Mouse (Mus musculus): ENCODE data around the gene Scg2.

Scg2 gene

GRCm38 (mm10) chr1:79439609-79440308 lies at the start of gene Scg2:
TSS of gene Scg2 (minus strand) at chr1:79440120.
- in situ Hi-C loops (cut with MboI; ENCODE audit: low sequenced_read_pairs) = no loop called here

- in situ Hi-C loops (cut with MboI; ENCODE audit: low sequenced_read_pairs) = no loop called here
Measured at GRCm38 (mm10) chr1:79485546-79485945, 45.6 kb upstream of the Scg2 start.

- in situ Hi-C loops (cut with MboI; ENCODE audit: low sequenced_read_pairs) = no loop called here
Measured at GRCm38 (mm10) chr1:79470856-79471255, 30.9 kb upstream of the Scg2 start.

GRCm38 (mm10) chr1:79469871-79470270 lies 30.0 kb upstream of the Scg2 start:
- in situ Hi-C loops (cut with MboI; ENCODE audit: low sequenced_read_pairs) = no loop called here

GRCm38 (mm10) chr1:79466585-79466984 lies 26.7 kb upstream of the Scg2 start:
- in situ Hi-C loops (cut with MboI; ENCODE audit: low sequenced_read_pairs) = no loop called here

GRCm38 (mm10) chr1:79458558-79458957 lies 18.6 kb upstream of the Scg2 start:
- in situ Hi-C loops (cut with MboI; ENCODE audit: low sequenced_read_pairs) = no loop called here

GRCm38 (mm10) chr1:79454164-79454563 lies 14.2 kb upstream of the Scg2 start:
- in situ Hi-C loops (cut with MboI; ENCODE audit: low sequenced_read_pairs) = no loop called here

GRCm38 (mm10) chr1:79452339-79452738 lies 12.4 kb upstream of the Scg2 start:
- in situ Hi-C loops (cut with MboI; ENCODE audit: low sequenced_read_pairs) = no loop called here

GRCm38 (mm10) chr1:79450343-79451021 lies 10.6 kb upstream of the Scg2 start:
- in situ Hi-C loops (cut with MboI; ENCODE audit: low sequenced_read_pairs) = no loop called here

- in situ Hi-C loops (cut with MboI; ENCODE audit: low sequenced_read_pairs) = no loop called here
Measured at GRCm38 (mm10) chr1:79449943-79450342, 10.0 kb upstream of the Scg2 start.

GRCm38 (mm10) chr1:79445586-79445985 lies 5.7 kb upstream of the Scg2 start:
- in situ Hi-C loops (cut with MboI; ENCODE audit: low sequenced_read_pairs) = no loop called here

- in situ Hi-C loops (cut with MboI; ENCODE audit: low sequenced_read_pairs) = no loop called here
Measured at GRCm38 (mm10) chr1:79437755-79438154, 2.2 kb downstream of the Scg2 start.

GRCm38 (mm10) chr1:79436671-79437070 lies 3.2 kb downstream of the Scg2 start:
- in situ Hi-C loops (cut with MboI; ENCODE audit: low sequenced_read_pairs) = no loop called here

- in situ Hi-C loops (cut with MboI; ENCODE audit: low sequenced_read_pairs) = no loop called here
Measured at GRCm38 (mm10) chr1:79429058-79429457, 10.9 kb downstream of the Scg2 start.

- in situ Hi-C loops (cut with MboI; ENCODE audit: low sequenced_read_pairs) = no loop called here
Measured at GRCm38 (mm10) chr1:79415496-79415895, 24.4 kb downstream of the Scg2 start.

- in situ Hi-C loops (cut with MboI; ENCODE audit: low sequenced_read_pairs) = no loop called here
Measured at GRCm38 (mm10) chr1:79406337-79406942, 33.5 kb downstream of the Scg2 start.

GRCm38 (mm10) chr1:79401090-79402012 lies 38.6 kb downstream of the Scg2 start:
- in situ Hi-C loops (cut with MboI; ENCODE audit: low sequenced_read_pairs) = no loop called here

GRCm38 (mm10) chr1:79400284-79400683 lies 39.6 kb downstream of the Scg2 start:
- in situ Hi-C loops (cut with MboI; ENCODE audit: low sequenced_read_pairs) = no loop called here
